Mouse (Mus musculus): ENCODE measurements at regions not wholly inside any gene's neighbourhood (a gene's known extent, or its start where the extent isn't known, plus 50 kb on each side); places are given as distances from the start of the nearest gene placed in this dataset.

GRCm38 (mm10) chr12:74414738-74415137 lies 98.5 kb upstream of the Gm11042 start:
- no peak for TF ChIP-seq CTCF (IDR thresholded peaks at IDR 0.05; ENCODE audit: low read depth)
- TF ChIP-seq EP300 (IDR thresholded peaks at IDR 0.05; ENCODE audit: low read depth), result no peak
